Mouse (Mus musculus) skeletal muscle tissue, postnatal 0 days (tissue): Measurements from ENCODE around the gene Orai1. TPM values are rescaled to one million over a fixed set of nuclear protein-coding genes. Genes with fewer than 3 reads are reported as not detected.

Source experiments
- polyA plus RNA-seq: library from polyadenylated mRNA; unstranded; fragments of >200 nt; fragmentation: Nextera tagmentation; extraction: Ambion mirVana; gene quantifications from 2 replicates; pipeline ENCODE4 v1.2.1, GENCODE M21; 2015

Gene Orai1
- 47.3 and 58.6 TPM in 2 replicates for polyA plus RNA-seq

GRCm38 (mm10) chr5:123014753-123015701, at the start of gene Orai1:
TSS of gene Orai1 (plus strand) at chr5:123015074.

GRCm38 (mm10) chr5:122989551-122990330, 25.1 kb upstream of the Orai1 start, which contains the start of gene Kdm2b:
TSS of gene Kdm2b (minus strand) at chr5:122989823.

GRCm38 (mm10) chr5:123046916-123047315, 32.0 kb downstream of the Orai1 start, which contains the start of gene Morn3:
TSS of gene Morn3 (minus strand) at chr5:123047016.

GRCm38 (mm10) chr5:123068115-123068514, 53.2 kb downstream of the Orai1 start, which contains the start of gene Tmem120b:
TSS of gene Tmem120b (plus strand) at chr5:123068415.

Other genes with a start within 250 kb of the Orai1 start
- gene Camkk2, start 235.7 kb upstream of the Orai1 start, polyA plus RNA-seq = 12.3 and 15.2 TPM in 2 replicates
- 193 and 196 TPM in 2 replicates for gene Anapc5, start 193.7 kb upstream of the Orai1 start, polyA plus RNA-seq
- gene Rnf34, start 165.0 kb upstream of the Orai1 start, polyA plus RNA-seq = 15.4 and 16.6 TPM in 2 replicates
- gene Kdm2b, start 25.3 kb upstream of the Orai1 start, polyA plus RNA-seq = 9.9 and 10.4 TPM in 2 replicates
- gene Morn3, start 31.9 kb downstream of the Orai1 start, polyA plus RNA-seq = not detected in 2 replicates
- gene Tmem120b, start 53.3 kb downstream of the Orai1 start, polyA plus RNA-seq = 33.1 and 37.6 TPM in 2 replicates
- gene Rhof, start 117.6 kb downstream of the Orai1 start, polyA plus RNA-seq = 0.82 and 0.96 TPM in 2 replicates
- gene Setd1b, start 127.1 kb downstream of the Orai1 start, polyA plus RNA-seq = 4.8 and 5.3 TPM in 2 replicates
- 45.2 and 50.7 TPM in 2 replicates for gene Psmd9, start 154.3 kb downstream of the Orai1 start, polyA plus RNA-seq
- 0.37 and 1.4 TPM in 2 replicates for gene Hpd, start 167.7 kb downstream of the Orai1 start, polyA plus RNA-seq
- gene Wdr66, start 237.0 kb downstream of the Orai1 start, polyA plus RNA-seq = 3.0 and 3.3 TPM in 2 replicates